Mouse (Mus musculus): ENCODE results near the gene Tcl1b4.

The Tcl1b4 gene

DNA sequence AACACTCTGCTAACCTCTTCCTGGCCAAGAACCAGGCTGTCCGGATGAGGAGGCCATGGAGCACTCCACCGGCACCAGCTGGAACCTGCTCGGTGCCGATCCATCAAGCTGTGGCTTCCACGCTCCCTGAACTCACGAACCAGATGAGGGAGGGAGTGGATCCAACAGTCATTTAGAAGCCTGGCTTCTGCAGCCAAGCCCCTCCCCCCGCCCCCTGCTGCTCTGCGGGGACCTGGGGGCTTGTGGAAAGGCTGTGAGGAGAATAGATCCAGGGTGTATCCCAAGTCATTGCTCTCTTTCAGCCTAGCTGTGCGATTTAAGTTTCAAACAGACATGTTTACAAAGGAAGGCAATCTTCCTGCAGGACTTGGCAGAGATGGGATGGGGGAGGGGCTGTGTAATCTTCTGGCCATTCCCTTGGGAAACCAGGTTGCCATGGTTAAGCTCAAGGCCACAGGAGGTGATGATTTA lies 47.0 kb downstream of the Tcl1b4 start:
- DNase-seq (ENCODE audit: low read depth, low spot score) = no peak

DNA sequence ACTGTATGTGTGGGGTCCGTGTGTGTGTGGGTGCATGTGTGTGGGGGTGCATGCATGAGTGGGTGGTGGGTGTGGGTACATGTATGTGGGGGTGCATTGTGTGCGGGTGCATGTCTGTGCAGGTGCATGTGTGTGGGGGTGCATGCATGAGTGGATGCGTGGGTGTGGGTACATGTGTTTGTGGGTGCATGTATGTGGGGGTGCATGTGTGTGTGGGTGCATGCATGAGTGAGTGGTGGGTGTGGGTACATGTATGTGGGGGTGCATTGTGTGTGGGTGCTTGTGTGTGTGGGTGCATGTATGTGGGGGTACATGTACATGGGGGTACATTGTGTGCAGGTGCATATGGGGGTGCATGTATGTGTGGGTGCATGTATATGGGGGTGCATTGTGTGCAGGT lies 52.0 kb downstream of the Tcl1b4 start:
- DNase-seq (ENCODE audit: low read depth, low spot score) = no peak
